Mouse (Mus musculus): ENCODE measurements at regions not wholly inside any gene's neighbourhood (a gene's known extent, or its start where the extent isn't known, plus 50 kb on each side); places are given as distances from the start of the nearest gene placed in this dataset.

DNA sequence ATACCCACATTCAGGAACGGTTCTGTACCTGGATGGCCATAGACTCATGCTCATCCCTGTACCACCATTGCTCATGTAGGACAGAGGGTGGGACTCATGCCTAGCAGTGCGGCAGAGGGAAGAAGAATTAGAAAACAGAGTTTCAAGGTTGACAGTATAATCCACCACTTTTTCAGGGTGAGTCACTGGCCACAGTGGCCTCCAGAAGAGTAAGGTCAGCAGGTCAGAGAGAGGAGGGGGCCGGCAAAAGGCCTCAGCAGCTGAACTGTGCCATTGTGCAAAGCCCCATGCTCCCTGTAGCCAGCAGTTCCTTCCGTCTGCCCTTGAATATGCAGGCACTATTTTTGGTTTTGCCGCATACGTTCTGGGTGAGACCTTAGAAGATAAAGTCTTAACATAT, 78.1 kb upstream of the Grik1 start:
- WGBS = 58% methylated on average over 6 of the region's 6 CpGs
- H3K36me3 ChIP-seq (ENCODE audit: control insufficient read depth, insufficient read depth, low read length) = no peaks in the 10 kb centered on the region
- H3K9ac ChIP-seq (ENCODE audit: low read length) = no peak overlapping the region
- no peak overlapping the region for H3K4me2 ChIP-seq (ENCODE audit: low read length)
- H3K9me3 ChIP-seq (ENCODE audit: control insufficient read depth, low read length) = no peaks in the 10 kb centered on the region
- H3K27ac ChIP-seq (ENCODE audit: low read depth) = no peak overlapping the region
- H3K27me3 ChIP-seq (replicated peaks; ENCODE audit: control insufficient read depth, insufficient read depth, low read length) = no peaks in the 10 kb centered on the region
- H3K4me3 ChIP-seq (ENCODE audit: low read depth, low read length) = no peak overlapping the region
- ATAC-seq (replicated peaks; ENCODE audit: low FRiP score, low TSS enrichment, low read depth) = no peak
- DNase-seq (ENCODE audit: low spot score) = no peak
- H3K4me1 ChIP-seq (replicated peaks; ENCODE audit: control insufficient read depth, insufficient read depth, low read length) = no peaks in the 10 kb centered on the region

GRCm38 (mm10) chr16:88367162-88367561, 77.1 kb upstream of the Grik1 start:
- no peaks in the 10 kb centered on the region for H3K9me3 ChIP-seq (ENCODE audit: control insufficient read depth, low read length)
- DNase-seq (ENCODE audit: low spot score) = no peak
- H3K4me1 ChIP-seq (replicated peaks; ENCODE audit: control insufficient read depth, insufficient read depth, low read length) = no peaks in the 10 kb centered on the region
- no peak overlapping the region for H3K4me3 ChIP-seq (ENCODE audit: low read depth, low read length)
- ATAC-seq (replicated peaks; ENCODE audit: low FRiP score, low TSS enrichment, low read depth) = no peak
- H3K27me3 ChIP-seq (replicated peaks; ENCODE audit: control insufficient read depth, insufficient read depth, low read length) = no peaks in the 10 kb centered on the region
- 77% methylated on average over 1 of the region's 1 CpGs for WGBS
- H3K9ac ChIP-seq (ENCODE audit: low read length) = no peak overlapping the region
- H3K36me3 ChIP-seq (ENCODE audit: control insufficient read depth, insufficient read depth, low read length) = no peaks in the 10 kb centered on the region
- H3K4me2 ChIP-seq (ENCODE audit: low read length) = no peak overlapping the region
- H3K27ac ChIP-seq (ENCODE audit: low read depth) = no peak overlapping the region

DNA sequence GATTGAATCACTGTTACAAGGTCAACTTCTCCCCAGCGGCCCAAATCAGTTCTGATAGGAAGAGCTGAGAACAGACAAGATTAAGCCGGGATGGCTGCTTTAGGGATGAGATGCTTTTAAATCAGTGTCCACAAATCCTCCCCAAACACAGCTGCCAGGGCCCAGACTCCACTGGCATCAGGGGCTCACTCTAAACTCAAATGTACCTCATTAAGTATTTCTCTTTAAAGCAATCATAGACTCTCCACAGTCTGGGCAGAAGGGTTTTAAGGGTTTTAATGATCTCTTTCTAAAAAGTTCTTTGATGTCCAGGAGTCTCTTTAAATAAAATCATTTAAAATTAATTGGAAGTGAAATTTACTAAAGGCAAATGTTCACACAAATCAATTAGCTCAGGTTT, 70.0 kb upstream of the Grik1 start:
- no peak overlapping the region for H3K27ac ChIP-seq (ENCODE audit: low read depth)
- no peak overlapping the region for H3K9ac ChIP-seq (ENCODE audit: low read length)
- ATAC-seq (replicated peaks; ENCODE audit: low FRiP score, low TSS enrichment, low read depth) = no peak
- no peaks in the 10 kb centered on the region for H3K36me3 ChIP-seq (ENCODE audit: control insufficient read depth, insufficient read depth, low read length)
- no peak overlapping the region for H3K4me3 ChIP-seq (ENCODE audit: low read depth, low read length)
- H3K27me3 ChIP-seq (replicated peaks; ENCODE audit: control insufficient read depth, insufficient read depth, low read length) = no peaks in the 10 kb centered on the region
- no peak overlapping the region for H3K4me2 ChIP-seq (ENCODE audit: low read length)
- WGBS = 41% methylated on average over 2 of the region's 2 CpGs
- no peak for DNase-seq (ENCODE audit: low spot score)
- H3K4me1 ChIP-seq (replicated peaks; ENCODE audit: control insufficient read depth, insufficient read depth, low read length) = no peaks in the 10 kb centered on the region
- no peaks in the 10 kb centered on the region for H3K9me3 ChIP-seq (ENCODE audit: control insufficient read depth, low read length)
